Mouse (Mus musculus) cerebellum, postnatal 25 days (tissue): ENCODE data around the gene BC029722.
A peak's percentile ranks its signal among the peaks of the same experiment; 100 is the strongest.

Experiments used
- DNase-seq, 2 experiments: peaks; one replicate each; pipeline ENCODE4 v3.0.0; 2021; ENCODE audit warnings: mixed read lengths in 2 of 2

The BC029722 gene

GRCm38 (mm10) chr2:155818596-155819391 lies 432 bp downstream of the BC029722 start:
- DNase-seq = peak; percentile 91 to 94

GRCm38 (mm10) chr2:155817301-155818245 lies 1.7 kb downstream of the BC029722 start:
- peak; percentile 54 to 66 for DNase-seq

GRCm38 (mm10) chr2:155816179-155816578 lies 3.0 kb downstream of the BC029722 start:
- peak; percentile 74 to 82 for DNase-seq

GRCm38 (mm10) chr2:155814829-155815228 lies 4.4 kb downstream of the BC029722 start:
- DNase-seq = peak; percentile 40 to 43

- DNase-seq = peak; percentile 17 to 39
Measured at GRCm38 (mm10) chr2:155812637-155813036, 6.6 kb downstream of the BC029722 start.

GRCm38 (mm10) chr2:155811821-155812396 lies 7.3 kb downstream of the BC029722 start:
- DNase-seq = peak; percentile 98

- DNase-seq = peak in 1 of 2 experiments; percentile 45
Measured at GRCm38 (mm10) chr2:155809620-155810019, 9.6 kb downstream of the BC029722 start.

- DNase-seq = peak; percentile 42 to 55
Measured at GRCm38 (mm10) chr2:155807408-155807807, 11.8 kb downstream of the BC029722 start.

GRCm38 (mm10) chr2:155806548-155806947 lies 12.7 kb downstream of the BC029722 start:
- DNase-seq = peak; percentile 90 to 91

GRCm38 (mm10) chr2:155805925-155806255 lies 13.3 kb downstream of the BC029722 start:
- peak in 1 of 2 experiments; percentile 62 for DNase-seq

GRCm38 (mm10) chr2:155805231-155805924 lies 13.8 kb downstream of the BC029722 start:
- DNase-seq = peak; percentile 99

- DNase-seq = peak in 1 of 2 experiments; percentile 53
Measured at GRCm38 (mm10) chr2:155804053-155804452, 15.2 kb downstream of the BC029722 start.

- peak; percentile 54 to 72 for DNase-seq
Measured at GRCm38 (mm10) chr2:155802761-155803160, 16.5 kb downstream of the BC029722 start.

GRCm38 (mm10) chr2:155798613-155799012 lies 20.6 kb downstream of the BC029722 start:
- DNase-seq = peak; percentile 37 to 62

GRCm38 (mm10) chr2:155794674-155795445 lies 24.4 kb downstream of the BC029722 start:
- peak; percentile 98 to 99 for DNase-seq

GRCm38 (mm10) chr2:155792899-155793298 lies 26.3 kb downstream of the BC029722 start:
- DNase-seq = peak; percentile 45 to 54

GRCm38 (mm10) chr2:155787949-155788931 lies 31.0 kb downstream of the BC029722 start:
- DNase-seq = peak; percentile 63 to 67

GRCm38 (mm10) chr2:155786905-155787304 lies 32.3 kb downstream of the BC029722 start:
- DNase-seq = no peak

- peak; percentile 63 to 68 for DNase-seq
Measured at GRCm38 (mm10) chr2:155784534-155784933, 34.7 kb downstream of the BC029722 start.

- DNase-seq = peak in 1 of 2 experiments; percentile 53
Measured at GRCm38 (mm10) chr2:155779506-155779905, 39.7 kb downstream of the BC029722 start.
